Mouse (Mus musculus) G1E (cell line): ENCODE measurements around the gene Stk38l.

Experiments used
- CTCF ChIP-seq: IDR thresholded peaks from 2 replicates; pipeline ENCODE4 v1.5.1; 2012; ENCODE audit warnings: low read depth, low read length, inconsistent platforms, mixed read lengths
- GATA1 ChIP-seq: IDR thresholded peaks from 2 replicates; pipeline ENCODE4 v1.6.1; 2012; ENCODE audit warnings: borderline replicate concordance, low read length, inconsistent platforms, mixed read lengths
- POLR2AphosphoS5 ChIP-seq: IDR thresholded peaks from 2 replicates; pipeline ENCODE4 v1.6.1; 2012; ENCODE audit warnings: low read depth, low read length, inconsistent platforms; ENCODE audit not compliant: insufficient replicate concordance

DNA sequence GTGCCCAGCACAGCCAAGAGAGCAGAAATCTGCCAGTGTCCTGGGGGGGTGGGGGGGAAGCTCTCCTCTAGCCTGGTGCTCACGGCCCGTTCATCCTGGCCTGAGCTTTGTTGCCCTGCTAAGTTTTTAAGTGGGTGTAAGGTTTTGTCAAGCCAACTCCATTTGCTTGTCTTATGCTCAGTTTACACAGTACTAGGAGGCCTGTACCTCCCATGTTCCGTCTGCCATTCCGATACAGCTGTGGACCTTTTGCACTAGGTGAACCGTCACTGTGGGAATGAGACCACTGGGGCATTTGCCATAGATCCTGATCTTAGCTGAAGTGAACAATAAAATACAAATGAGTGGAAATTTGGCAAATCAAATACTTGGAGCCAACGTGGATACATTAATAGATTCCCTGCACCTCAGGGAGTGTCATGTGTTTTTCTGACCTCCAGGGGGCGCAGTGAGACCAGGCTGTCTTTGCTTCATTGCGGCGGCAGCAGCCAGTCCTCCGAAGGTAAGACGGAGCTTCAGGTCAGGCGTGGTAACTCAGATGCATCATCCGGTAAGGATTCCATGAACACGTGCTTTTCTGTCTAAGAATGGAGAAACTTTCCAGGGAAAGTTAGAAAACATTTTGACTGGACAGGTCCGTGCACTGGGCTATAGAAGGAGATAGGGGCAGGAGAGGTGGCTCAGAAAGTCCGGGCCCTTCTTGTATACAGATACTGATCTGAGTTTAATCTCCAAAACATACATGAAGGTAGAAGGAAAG is 100.1 kb downstream of the Stk38l start:
- peak; percentile 75 for TF ChIP-seq CTCF
- no peak for TF ChIP-seq GATA1
- TF ChIP-seq POLR2AphosphoS5 = no peak
